Mouse (Mus musculus): ENCODE measurements around the gene Lemd1. TPM values are rescaled to one million over a fixed set of nuclear protein-coding genes. Genes with fewer than 3 reads are reported as not detected.

The Lemd1 gene
- total RNA-seq, 2 experiments from 2014 or later, result 0.32 TPM; not detected in 1

GRCm38 (mm10) chr1:132200562-132201510, 9.6 kb downstream of the Lemd1 start:
- DNase-seq (ENCODE audit: low spot score in 2 of 2), result no peak

GRCm38 (mm10) chr1:132201511-132201860, 10.3 kb downstream of the Lemd1 start:
- DNase-seq (ENCODE audit: low spot score in 2 of 2), result no peak

DNA sequence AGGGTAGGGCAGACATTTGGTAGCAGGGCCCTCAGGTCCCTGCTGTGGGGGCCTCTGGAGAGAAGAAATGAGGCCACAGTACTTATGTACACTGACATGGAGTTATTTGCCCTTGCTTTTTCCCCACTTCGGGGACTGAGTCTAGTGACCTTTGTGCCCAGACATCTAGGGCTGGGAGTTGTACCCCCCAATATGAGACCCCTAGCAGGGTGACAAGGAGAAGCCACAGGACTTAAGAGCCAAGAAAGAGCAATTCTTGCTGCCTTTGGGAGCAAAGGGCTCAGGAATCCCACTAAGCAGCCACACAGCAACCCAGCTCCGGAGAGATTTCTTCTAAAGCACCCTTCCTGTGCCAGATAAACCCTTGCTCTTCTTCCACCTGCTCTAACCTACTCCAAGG, 10.7 kb downstream of the Lemd1 start:
- no peak for DNase-seq (ENCODE audit: low spot score in 2 of 2)

GRCm38 (mm10) chr1:132202771-132203170, 11.5 kb downstream of the Lemd1 start:
- DNase-seq (ENCODE audit: low spot score in 2 of 2), result no peak

DNA sequence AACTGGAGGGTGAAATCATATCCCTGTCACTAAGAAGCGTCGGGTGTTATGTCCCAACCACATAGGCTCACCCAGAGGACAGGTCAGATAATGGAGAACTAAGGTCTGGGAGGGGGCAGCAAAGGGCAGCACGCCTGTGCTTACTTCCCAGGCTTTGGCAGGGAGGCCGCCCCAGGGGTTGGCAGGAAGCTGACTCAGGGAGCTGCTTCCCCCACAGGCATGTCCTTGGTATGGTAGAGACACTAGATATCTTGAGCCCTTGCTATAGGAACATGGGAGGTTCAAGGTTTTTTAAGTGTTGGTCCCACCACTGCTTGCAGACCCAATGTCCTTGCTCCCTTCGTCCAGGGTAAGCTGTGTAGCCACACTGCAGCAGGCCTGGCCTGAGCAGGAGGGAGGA, 14.7 kb downstream of the Lemd1 start:
- no peak for DNase-seq (ENCODE audit: low spot score in 2 of 2)

- no peak for DNase-seq (ENCODE audit: low spot score in 2 of 2)
These were observed 15.6 kb downstream of the Lemd1 start for GRCm38 (mm10) chr1:132206828-132207227.

DNA sequence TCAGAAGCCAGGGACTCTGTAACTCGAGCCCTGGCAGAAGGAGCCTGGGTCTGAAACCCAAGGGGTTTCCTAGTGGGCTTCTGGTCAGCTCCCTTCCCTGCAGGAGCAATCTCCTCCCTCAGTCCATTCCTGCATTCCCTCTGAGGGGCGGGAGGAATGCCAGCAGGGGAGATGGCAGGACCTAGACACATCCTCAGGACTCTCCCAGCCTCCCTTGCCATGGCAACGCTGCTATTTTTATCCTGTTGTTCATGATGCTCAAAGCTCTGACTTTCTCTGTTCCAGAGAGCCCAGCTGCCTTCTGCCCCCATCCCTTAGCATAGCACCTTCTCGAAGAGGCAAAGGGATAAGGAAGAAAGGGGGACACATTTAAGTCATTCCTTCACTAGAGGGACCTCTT, 16.9 kb downstream of the Lemd1 start:
- peak; percentile 52 to 70 for DNase-seq (ENCODE audit: low spot score in 2 of 2)

GRCm38 (mm10) chr1:132209400-132209799, 18.2 kb downstream of the Lemd1 start:
- DNase-seq (ENCODE audit: low spot score in 2 of 2), result no peak

DNA sequence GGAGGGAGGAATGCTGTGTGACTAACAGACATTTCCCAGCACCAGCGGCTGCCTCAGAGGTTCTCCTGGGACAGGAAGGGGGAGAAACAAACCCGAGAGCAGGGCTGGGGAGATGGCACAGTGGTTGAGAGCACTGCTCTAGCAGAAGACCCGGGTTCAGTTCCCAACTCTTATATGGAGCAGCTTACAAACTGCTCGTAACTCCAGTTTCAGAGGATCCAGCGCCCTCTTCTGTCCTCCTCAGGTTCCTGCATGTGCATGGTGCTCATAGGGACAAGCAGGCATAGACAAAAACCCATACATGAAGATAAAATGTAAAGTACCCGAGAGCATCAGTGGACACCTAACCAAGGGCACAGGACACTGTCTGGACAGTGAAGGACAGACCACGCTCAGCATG, 19.7 kb downstream of the Lemd1 start:
- DNase-seq (ENCODE audit: low spot score in 2 of 2), result no peak

DNA sequence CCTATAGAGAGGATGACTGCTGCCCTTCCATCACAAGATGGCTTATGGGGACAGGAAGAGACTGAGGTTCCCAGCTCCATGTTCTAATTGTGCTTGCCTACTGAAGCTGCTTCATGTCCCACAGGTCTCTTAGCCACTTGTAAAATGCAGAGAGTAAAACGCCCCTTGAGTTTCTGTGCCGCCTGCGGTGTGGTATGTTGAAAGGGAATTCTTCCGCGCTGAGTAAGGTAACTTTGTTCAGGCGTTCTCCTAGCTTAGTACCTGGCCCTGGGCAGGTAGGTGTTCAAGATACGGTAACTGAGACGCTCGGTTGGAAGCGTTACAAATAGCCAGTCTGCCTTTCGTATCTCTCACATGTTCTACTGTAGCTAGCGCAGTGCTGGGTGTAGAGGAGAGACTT, 20.4 kb downstream of the Lemd1 start:
- no peak for DNase-seq (ENCODE audit: low spot score in 2 of 2)

DNA sequence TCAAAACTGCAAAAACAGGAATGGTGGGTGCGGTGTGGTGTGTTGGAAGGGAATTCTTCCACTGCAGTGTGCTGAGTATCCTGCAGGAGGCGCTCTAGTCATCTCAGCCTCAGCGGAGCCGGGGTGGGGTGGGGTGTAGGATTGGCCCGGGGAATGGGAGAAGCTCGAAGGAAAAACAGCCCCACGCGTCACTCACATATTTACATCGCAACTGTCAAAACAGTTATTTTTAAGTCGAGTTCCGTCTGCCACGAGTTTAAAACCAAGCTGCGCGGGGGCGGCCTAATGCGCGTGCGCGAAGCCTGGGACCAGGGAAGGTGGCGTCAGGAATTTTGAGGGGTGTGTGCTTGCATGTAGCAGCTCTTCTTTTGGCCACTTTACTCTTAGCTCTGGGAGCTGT, 21.0 kb downstream of the Lemd1 start:
- peak; percentile 88 to 95 for DNase-seq (ENCODE audit: low spot score in 2 of 2)

- no peak for DNase-seq (ENCODE audit: low spot score in 2 of 2)
These were observed 21.8 kb downstream of the Lemd1 start for GRCm38 (mm10) chr1:132213076-132213475.

- DNase-seq (ENCODE audit: low spot score in 2 of 2), result no peak
These were observed 25.0 kb downstream of the Lemd1 start for GRCm38 (mm10) chr1:132216276-132216675.

DNA sequence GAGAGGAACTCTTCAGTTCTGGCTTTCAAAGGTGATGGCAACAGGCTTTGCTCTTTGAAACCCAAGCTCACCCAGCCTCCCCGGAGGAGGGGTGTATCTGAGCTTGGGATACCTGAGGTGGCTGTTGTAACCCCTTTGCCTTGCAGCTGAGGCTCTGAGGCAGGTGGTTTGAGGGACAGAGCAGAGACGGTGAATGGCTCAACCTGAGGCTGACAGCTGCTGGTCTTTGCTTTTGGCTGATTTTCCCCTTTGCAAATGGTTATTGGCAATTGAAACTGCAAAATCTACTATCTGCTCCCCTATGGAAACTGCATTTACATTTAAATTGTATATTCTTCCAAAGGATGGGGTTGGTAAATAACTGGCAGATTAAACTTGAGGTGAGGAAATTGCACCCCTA, 30.4 kb downstream of the Lemd1 start:
- DNase-seq (ENCODE audit: low spot score in 2 of 2), result no peak

DNA sequence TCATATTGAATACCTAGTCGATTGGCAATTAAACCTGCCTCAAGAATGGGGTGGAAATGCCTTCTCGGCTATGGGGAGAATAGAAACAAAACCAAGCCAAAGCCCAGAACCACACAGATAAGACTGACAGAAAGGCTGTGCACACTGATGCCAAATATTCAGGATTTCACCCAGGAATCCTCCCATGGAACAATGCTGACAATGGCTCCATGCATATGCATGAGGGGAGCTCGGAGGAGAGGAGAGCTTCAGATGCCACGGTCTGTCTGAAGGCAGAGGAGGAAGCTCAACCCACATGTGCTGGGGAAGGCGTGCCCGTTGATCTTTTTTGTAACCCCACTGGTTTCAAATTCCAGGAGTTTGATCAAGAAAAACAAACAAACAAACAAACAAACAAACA, 30.9 kb downstream of the Lemd1 start:
- no peak for DNase-seq (ENCODE audit: low spot score in 2 of 2)

- peak in 1 of 2 experiments; percentile 43 for DNase-seq (ENCODE audit: low spot score in 2 of 2)
These were observed 35.3 kb downstream of the Lemd1 start for GRCm38 (mm10) chr1:132226297-132227080.

GRCm38 (mm10) chr1:132229667-132230066, 38.4 kb downstream of the Lemd1 start, which contains the start of gene Gm10188:
Gm10188 (minus strand) TSS chr1:132229767.
- DNase-seq (ENCODE audit: low spot score in 2 of 2), result no peak

GRCm38 (mm10) chr1:132231470-132232274, 40.4 kb downstream of the Lemd1 start:
- no peak for DNase-seq (ENCODE audit: low spot score in 2 of 2)

- DNase-seq (ENCODE audit: low spot score in 2 of 2), result no peak
These were observed 42.3 kb downstream of the Lemd1 start for GRCm38 (mm10) chr1:132233566-132233965.

DNA sequence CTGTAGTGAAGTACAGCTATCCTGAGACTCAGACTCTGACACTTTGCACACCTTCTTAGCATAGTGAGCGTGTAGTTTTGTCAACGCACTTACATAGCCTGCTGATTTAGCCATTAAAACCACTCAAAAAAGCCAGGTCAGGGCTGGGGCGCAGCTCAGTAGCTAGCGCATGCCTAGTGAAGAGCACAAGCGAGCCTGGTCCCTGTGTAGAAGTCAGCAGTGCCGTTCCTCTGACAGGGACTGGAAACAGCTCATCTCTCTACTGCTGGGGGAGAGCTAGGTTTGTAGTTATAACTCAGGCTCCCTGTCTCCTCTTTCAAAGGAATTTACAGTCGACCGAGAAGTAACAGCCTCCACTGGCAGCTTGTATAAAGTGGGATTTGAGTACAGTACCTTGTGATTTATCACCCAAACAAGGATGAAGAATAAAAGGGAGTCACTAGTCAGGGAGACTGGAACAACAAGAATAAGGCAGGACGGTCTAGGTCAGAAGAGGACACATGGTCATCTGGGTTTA, 43.6 kb downstream of the Lemd1 start:
- DNase-seq (ENCODE audit: low spot score in 2 of 2), result no peak

DNA sequence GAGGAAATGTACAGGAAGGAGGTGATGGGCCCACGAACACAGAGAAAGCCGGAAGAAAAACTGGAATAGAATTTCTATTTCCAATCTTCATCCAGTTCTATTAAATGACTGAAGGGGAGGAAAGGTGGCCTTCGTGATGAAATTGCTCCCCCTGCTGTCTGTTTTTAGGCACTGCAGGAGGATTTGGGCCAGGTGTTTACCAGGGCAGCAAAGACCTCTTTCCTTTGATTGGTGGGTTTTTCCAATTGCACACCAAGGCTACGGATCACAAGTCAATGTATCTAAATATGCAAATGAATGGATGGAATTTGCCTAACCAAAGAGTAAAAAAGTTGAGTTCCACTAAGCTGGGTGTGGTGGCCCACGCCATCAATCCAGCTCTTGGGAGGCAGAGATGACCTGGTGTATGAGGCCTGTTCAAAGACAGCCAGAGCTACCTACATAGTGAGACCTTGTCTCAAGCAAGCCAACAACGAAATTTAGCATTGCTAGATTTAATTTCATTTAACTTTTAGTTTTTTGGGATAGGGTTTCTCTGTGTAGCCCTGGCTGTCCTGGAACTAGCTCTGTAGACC, 46.4 kb downstream of the Lemd1 start:
- peak; percentile 34 to 83 for DNase-seq (ENCODE audit: low spot score in 2 of 2)
